Mouse (Mus musculus): ENCODE results near the gene Cdkal1. TPM values are rescaled to one million over a fixed set of nuclear protein-coding genes. Genes with fewer than 3 reads are reported as not detected.

The Cdkal1 gene
- polyA plus RNA-seq (2012; rRNA removed) = 0.72 and 0.91 TPM in 2 replicates

GRCm38 (mm10) chr13:29855281-29856031, at the start of gene Cdkal1:
Gene Cdkal1, minus strand, starts transcription at chr13:29855674.

Other genes with a start within 250 kb of the Cdkal1 start
- gene E2f3, start 130.4 kb upstream of the Cdkal1 start, polyA plus RNA-seq (2012; rRNA removed) = 3.2 and 3.3 TPM in 2 replicates